8 mouse cellular contexts compared by ENCODE assay signal in the genomic region with DNA sequence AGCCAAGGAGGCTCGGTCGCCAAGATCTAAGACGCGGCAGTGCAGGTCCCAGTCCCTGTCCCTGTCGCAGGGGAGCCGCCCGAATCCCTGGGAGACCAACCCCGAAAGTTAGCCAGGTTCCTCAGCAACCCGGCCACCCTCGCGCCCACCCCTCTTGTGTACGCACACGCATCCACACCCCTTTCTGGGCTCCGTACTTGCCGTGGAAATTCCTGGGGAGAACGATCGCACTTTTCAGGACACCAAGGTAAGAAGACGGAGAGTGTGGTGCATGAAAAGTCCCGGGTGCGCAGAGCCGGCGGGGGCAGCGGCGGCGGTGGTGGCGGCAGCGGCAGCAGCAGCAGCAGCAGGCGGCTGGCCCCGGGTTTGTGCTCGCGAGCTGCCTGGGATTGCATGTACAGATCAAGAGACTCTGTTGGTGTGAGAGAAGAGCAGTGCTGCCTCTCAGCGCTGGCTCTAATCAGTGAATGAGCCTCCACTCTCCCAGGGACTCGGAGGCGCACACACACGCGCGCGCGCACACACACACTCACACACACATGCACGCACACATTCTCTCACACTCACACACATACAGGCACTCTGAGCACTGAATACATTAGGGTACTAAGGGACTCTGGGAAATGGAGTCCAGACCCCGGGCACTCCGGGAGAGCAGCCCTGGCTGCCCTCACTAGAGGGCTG. TPM values are rescaled to one million over a fixed set of nuclear protein-coding genes. Genes with fewer than 3 reads are reported as not detected.
DNase-seq lines count a peak whose midpoint lies in the region; ATAC-seq and TF ChIP-seq lines count a peak whose summit lies in the region.

Rnf220 (minus strand) TSS at position 571 of the 684 bp plus-strand sequence.

- H3K36me3 ChIP-seq in lung, embryonic 15.5 days = no peaks in the 10 kb centered on the region
- no peaks in the 10 kb centered on the region for H3K36me3 ChIP-seq in intestine, embryonic 14.5 days (ENCODE audit: control insufficient read depth, insufficient read depth, low read length)
- no peaks in the 10 kb centered on the region for H3K36me3 ChIP-seq in midbrain, embryonic 10.5 days
- no peaks in the 10 kb centered on the region for H3K36me3 ChIP-seq in stomach, embryonic 16.5 days (ENCODE audit: control insufficient read depth, insufficient read depth, low read length)

- intact Hi-C loops in left cerebral cortex, postnatal 10 days (cut with DNase I) = no loop called here

- peaks cover 30% of the 10 kb centered on the region for H3K4me1 ChIP-seq in lung, embryonic 15.5 days
- H3K4me1 ChIP-seq in cortical plate, adult 2 months (ENCODE audit: control insufficient read depth, insufficient read depth, low read length) = no peaks in the 10 kb centered on the region
- peaks cover 12% of the 10 kb centered on the region for H3K4me1 ChIP-seq in intestine, embryonic 14.5 days (replicated peaks; ENCODE audit: control insufficient read depth, insufficient read depth, low read length)
- H3K4me1 ChIP-seq in midbrain, embryonic 10.5 days = peaks cover 54% of the 10 kb centered on the region
- peaks cover 23% of the 10 kb centered on the region for H3K4me1 ChIP-seq in stomach, embryonic 16.5 days (ENCODE audit: control insufficient read depth, insufficient read depth, low read length)

- TF ChIP-seq POLR2A in cortical plate, adult 2 months (IDR thresholded peaks at IDR 0.05; ENCODE audit: extremely low read depth, insufficient read depth, low read length) = no peak

- no peak for DNase-seq in lung, postnatal 25 days (ENCODE audit: low spot score)
- DNase-seq in gastrocnemius, postnatal 4 days (ENCODE audit: low spot score in 2 of 2) = peak; percentile 22 to 44
- peak; percentile 83 for DNase-seq in intestine, embryonic 14.5 days (ENCODE audit: low spot score)
- DNase-seq in left cerebral cortex, postnatal 10 days (ENCODE audit: extremely low spot score in 1 of 2, low spot score in 2 of 2) = peak in 1 of 2 experiments; percentile 77
- peak; percentile 91 for DNase-seq in midbrain, embryonic 10.5 days (ENCODE audit: low spot score)

- no peak for TF ChIP-seq CTCF in cortical plate, adult 2 months (IDR thresholded peaks at IDR 0.05; ENCODE audit: extremely low read depth, insufficient read depth, low read length)

- H3K9ac ChIP-seq in lung, embryonic 15.5 days = peak within 1 kb of the TSS; percentile 44
- no peak within 1 kb of the TSS for H3K9ac ChIP-seq in intestine, embryonic 14.5 days (ENCODE audit: low read length)
- H3K9ac ChIP-seq in stomach, embryonic 16.5 days (ENCODE audit: low read length) = peak within 1 kb of the TSS; percentile 47

- H3K4me3 ChIP-seq in lung, embryonic 15.5 days = peak within 1 kb of the TSS; percentile 43
- H3K4me3 ChIP-seq in cortical plate, adult 2 months (ENCODE audit: insufficient read depth, low read length) = peak within 1 kb of the TSS; percentile 31
- H3K4me3 ChIP-seq in intestine, embryonic 14.5 days (ENCODE audit: low read depth, low read length) = peak within 1 kb of the TSS; percentile 37
- H3K4me3 ChIP-seq in midbrain, embryonic 10.5 days = peak within 1 kb of the TSS; percentile 79
- H3K4me3 ChIP-seq in stomach, embryonic 16.5 days (replicated peaks; ENCODE audit: low read length) = peak within 1 kb of the TSS; percentile 50

- under 1% methylated on average over 42 of the region's 42 CpGs for WGBS in lung, embryonic 15.5 days
- under 1% methylated on average over 42 of the region's 42 CpGs for WGBS in intestine, embryonic 14.5 days
- WGBS in midbrain, embryonic 10.5 days = under 1% methylated on average over 42 of the region's 42 CpGs
- WGBS in stomach, embryonic 16.5 days = under 1% methylated on average over 42 of the region's 42 CpGs

- 0 out of 2 replicates have a peak, but pooled peaks cover 1% of the 10 kb centered on the region for H3K9me3 ChIP-seq in lung, embryonic 15.5 days
- H3K9me3 ChIP-seq in intestine, embryonic 14.5 days (ENCODE audit: control insufficient read depth, low read length) = 0 out of 2 replicates have a peak, but pooled peaks cover 2% of the 10 kb centered on the region
- H3K9me3 ChIP-seq in midbrain, embryonic 10.5 days (replicated peaks) = peaks cover 5% of the 10 kb centered on the region
- peaks cover 1% of the 10 kb centered on the region; the same call in 1 of the 2 replicates for H3K9me3 ChIP-seq in stomach, embryonic 16.5 days (replicated peaks; ENCODE audit: control insufficient read depth, low read length)

- peaks cover 75% of the 10 kb centered on the region for H3K27me3 ChIP-seq in lung, embryonic 15.5 days
- peaks cover 70% of the 10 kb centered on the region for H3K27me3 ChIP-seq in intestine, embryonic 14.5 days (replicated peaks; ENCODE audit: control insufficient read depth, insufficient read depth, low read length)
- peaks cover 69% of the 10 kb centered on the region for H3K27me3 ChIP-seq in midbrain, embryonic 10.5 days (ENCODE audit: low read depth, poor library complexity, severe bottlenecking)
- peaks cover 43% of the 10 kb centered on the region for H3K27me3 ChIP-seq in stomach, embryonic 16.5 days (ENCODE audit: control insufficient read depth, insufficient read depth, low read length)

- peak within 1 kb of the TSS; percentile 84 for H3K4me2 ChIP-seq in lung, embryonic 15.5 days
- H3K4me2 ChIP-seq in intestine, embryonic 14.5 days (ENCODE audit: low read length) = peak within 1 kb of the TSS; percentile 65
- peak within 1 kb of the TSS; percentile 93 for H3K4me2 ChIP-seq in stomach, embryonic 16.5 days (ENCODE audit: low read depth, low read length)

- ATAC-seq in lung, embryonic 15.5 days (ENCODE audit: borderline replicate concordance, extremely low read depth, low FRiP score, low TSS enrichment) = peak; percentile 84
- ATAC-seq in intestine, embryonic 14.5 days (replicated peaks; ENCODE audit: low FRiP score, low TSS enrichment, low read depth) = peak; percentile 75
- ATAC-seq in stomach, embryonic 16.5 days (ENCODE audit: insufficient read depth, low FRiP score) = peak; percentile 80

- peak within 1 kb of the TSS; percentile 16; the same call in 1 of the 2 replicates for H3K27ac ChIP-seq in lung, embryonic 15.5 days
- H3K27ac ChIP-seq in cortical plate, adult 2 months (ENCODE audit: insufficient read depth, low read length) = no peak within 1 kb of the TSS
- no peak within 1 kb of the TSS for H3K27ac ChIP-seq in intestine, embryonic 14.5 days (ENCODE audit: low read depth)
- H3K27ac ChIP-seq in midbrain, embryonic 10.5 days (replicated peaks) = peak within 1 kb of the TSS; percentile 92
- H3K27ac ChIP-seq in stomach, embryonic 16.5 days (ENCODE audit: low read length) = no peak within 1 kb of the TSS

RNA-seq across cellular contexts. Expression of gene Rnf220, which starts in this region (rescaled TPM):
- 70.1 and 73.3 TPM in 2 replicates for polyA plus RNA-seq in lung, embryonic 15.5 days (2015; fragmentation: Nextera tagmentation; extraction: Ambion mirVana)
- 217 and 226 TPM in 2 replicates for polyA plus RNA-seq in cortical plate, adult 2 months (2012; rRNA removed)
- total RNA-seq in gastrocnemius, postnatal 4 days (2021) = 10 to 100 TPM; 65.9 to 69.9 TPM
- 58.7 and 65.1 TPM in 2 replicates for polyA plus RNA-seq in intestine, embryonic 14.5 days (2014; fragmentation: Nextera tagmentation; extraction: Ambion mirVana)
- 100 to 1,000 TPM; 136 to 144 TPM for total RNA-seq in left cerebral cortex, postnatal 10 days (2021)
- polyA plus RNA-seq in midbrain, embryonic 10.5 days (2016; fragmentation: Nextera tagmentation; extraction: Ambion mirVana) = 102 and 111 TPM in 2 replicates
- polyA plus RNA-seq in stomach, embryonic 16.5 days (2015; fragmentation: Nextera tagmentation; extraction: Ambion mirVana) = 46.5 and 50.1 TPM in 2 replicates

Comparison
In these comparisons a context has a peak if more than half of its experiments do, and no peak if none do; other contexts are left out.
1. H3K27ac ChIP-seq: peak in lung, embryonic 15.5 days (single experiment) and midbrain, embryonic 10.5 days (single experiment); none in cortical plate, adult 2 months (single experiment), intestine, embryonic 14.5 days (single experiment) and stomach, embryonic 16.5 days (single experiment).
2. Peak in every context shown above with its lines, with median percentiles within 50 percentile points of each other: ATAC-seq, H3K4me2 ChIP-seq and H3K4me3 ChIP-seq.